Mouse (Mus musculus) limb, embryonic 13.5 days (tissue): ENCODE measurements around the gene Ptcra. TPM values are rescaled to one million over a fixed set of nuclear protein-coding genes. Genes with fewer than 3 reads are reported as not detected.

ENCODE experiments used
- ATAC-seq: fragments of 200-750 bp; cut with Nextera tagmentation; 2 replicates; pipeline ENCODE4 v1.8.0; 2017; ENCODE audit warnings: low read depth, moderate number of reproducible peaks, moderate TSS enrichment; ENCODE audit not compliant: low FRiP score
- H3K27ac ChIP-seq: fragments of 300-500 bp; sonication (generic); 2 replicates; pipeline ENCODE4 v1.5.1; 2015; ENCODE audit warnings: inconsistent platforms, mild to moderate bottlenecking, moderate library complexity
- H3K27me3 ChIP-seq: fragments of 300-500 bp; sonication (generic); 2 replicates; pipeline ENCODE4 v1.6.1; 2015; ENCODE audit warnings: mild to moderate bottlenecking, inconsistent platforms
- H3K36me3 ChIP-seq: fragments of 300-500 bp; sonication (generic); 2 replicates; pipeline ENCODE4 v1.6.1; 2015; ENCODE audit warnings: inconsistent platforms, mild to moderate bottlenecking, moderate library complexity
- H3K4me1 ChIP-seq: fragments of 300-500 bp; sonication (generic); 2 replicates; pipeline ENCODE4 v1.6.1; 2015; ENCODE audit warnings: inconsistent platforms
- H3K4me2 ChIP-seq: fragments of 300-500 bp; sonication (generic); replicated peaks from 2 replicates; pipeline ENCODE4 v1.6.1; 2015; ENCODE audit warnings: inconsistent platforms, mild to moderate bottlenecking, moderate library complexity
- H3K4me3 ChIP-seq: fragments of 300-500 bp; sonication (generic); 2 replicates; pipeline ENCODE4 v1.5.1; 2015; ENCODE audit warnings: moderate library complexity, mild to moderate bottlenecking, inconsistent platforms
- H3K9ac ChIP-seq: fragments of 300-500 bp; sonication (generic); 2 replicates; pipeline ENCODE4 v1.6.1; 2015; ENCODE audit warnings: mild to moderate bottlenecking, inconsistent platforms
- H3K9me3 ChIP-seq: fragments of 300-500 bp; sonication (generic); 2 replicates; pipeline ENCODE4 v1.6.1; 2016; ENCODE audit warnings: inconsistent platforms
- WGBS: fragments of 180-500 bp; shearing (Covaris S2); methylation state at CpG from one replicate; pipeline ENCODE4 v1.1.7; 2015; 5-methylcytosine and 5-hydroxymethylcytosine counted together
- polyA plus RNA-seq: library from polyadenylated mRNA; unstranded; fragments of >200 nt; fragmentation: Nextera tagmentation; extraction: Ambion mirVana; gene quantifications from 2 replicates; pipeline ENCODE4 v1.2.1, GENCODE M21; 2015

The Ptcra gene
- polyA plus RNA-seq, 1 experiment from 2014 or later: 0.33 TPM

GRCm38 (mm10) chr17:46714756-46715481 is 48.6 kb downstream of the Ptcra start:
- Histone ChIP-seq H3K27me3 (no peaks in the 10 kb centered on the region), H3K9me3 (no peaks in the 10 kb centered on the region), H3K36me3 (peaks cover 51% of the 10 kb centered on the region), H3K4me3 (no peak overlapping the region), H3K9ac (no peak overlapping the region), H3K4me2 (no peak overlapping the region), H3K4me1 (peaks cover 21% of the 10 kb centered on the region), H3K27ac (no peak overlapping the region)
- no peak for ATAC-seq
- 94% methylated on average over 11 of the region's 11 CpGs for WGBS

- Histone ChIP-seq H3K9me3 (no peaks in the 10 kb centered on the region), H3K4me2 (0 out of 2 replicates have a peak overlapping the region, but pooled peaks have one; percentile 100), H3K4me1 (peaks cover 21% of the 10 kb centered on the region), H3K27me3 (no peaks in the 10 kb centered on the region), H3K27ac (no peak overlapping the region), H3K4me3 (no peak overlapping the region), H3K9ac (no peak overlapping the region), H3K36me3 (peaks cover 51% of the 10 kb centered on the region)
- no peak for ATAC-seq
- 87% methylated on average over 9 of the region's 9 CpGs for WGBS
These were observed 49.7 kb downstream of the Ptcra start for GRCm38 (mm10) chr17:46713849-46714248.

- H3K27ac ChIP-seq: no peak overlapping the region
- no peaks in the 10 kb centered on the region for H3K27me3 ChIP-seq
- no peaks in the 10 kb centered on the region for H3K9me3 ChIP-seq
- H3K4me1 ChIP-seq: peaks cover 21% of the 10 kb centered on the region
- peak overlapping the region; percentile 100 for H3K4me2 ChIP-seq
- peak overlapping the region; percentile 96 for H3K9ac ChIP-seq
- no peak for ATAC-seq
- peak overlapping the region; percentile 100 for H3K4me3 ChIP-seq
- H3K36me3 ChIP-seq: peaks cover 41% of the 10 kb centered on the region
- WGBS: 67% methylated on average over 7 of the region's 7 CpGs
These were observed 51.1 kb downstream of the Ptcra start for GRCm38 (mm10) chr17:46712442-46712841.

GRCm38 (mm10) chr17:46711612-46712271 is 51.8 kb downstream of the Ptcra start:
- Histone ChIP-seq H3K36me3 (peaks cover 36% of the 10 kb centered on the region), H3K27ac (peak overlapping the region; percentile 63; the same call in 1 of the 2 replicates), H3K9ac (peak overlapping the region; percentile 96), H3K4me2 (peak overlapping the region; percentile 100), H3K27me3 (no peaks in the 10 kb centered on the region), H3K4me3 (peak overlapping the region; percentile 100), H3K4me1 (peaks cover 21% of the 10 kb centered on the region), H3K9me3 (no peaks in the 10 kb centered on the region)
- WGBS: under 1% methylated on average over 60 of the region's 76 CpGs
- no peak; the same call in none of the 2 replicates for ATAC-seq

GRCm38 (mm10) chr17:46710959-46711597 is 52.4 kb downstream of the Ptcra start, which contains the start of gene Pex6:
TSS of gene Pex6 (plus strand) at chr17:46711463.
- Histone ChIP-seq H3K9me3 (no peaks in the 10 kb centered on the region), H3K9ac (peak within 1 kb of the TSS; percentile 96), H3K4me3 (peak within 1 kb of the TSS; percentile 100), H3K27me3 (no peaks in the 10 kb centered on the region), H3K27ac (peak within 1 kb of the TSS; percentile 65; the same call in 1 of the 2 replicates), H3K36me3 (peaks cover 29% of the 10 kb centered on the region), H3K4me1 (peaks cover 23% of the 10 kb centered on the region), H3K4me2 (peak within 1 kb of the TSS; percentile 100)
- WGBS: 7% methylated on average over 36 of the region's 36 CpGs
- ATAC-seq: peak; percentile 91

- Histone ChIP-seq H3K9ac (no peak overlapping the region), H3K36me3 (no peaks in the 10 kb centered on the region), H3K27ac (no peak overlapping the region), H3K27me3 (no peaks in the 10 kb centered on the region), H3K4me1 (peaks cover 34% of the 10 kb centered on the region), H3K4me2 (peak overlapping the region; percentile 89; the same call in 1 of the 2 replicates), H3K4me3 (no peak overlapping the region), H3K9me3 (no peaks in the 10 kb centered on the region)
- no peak for ATAC-seq
- WGBS: 91% methylated on average over 14 of the region's 14 CpGs
These were observed 57.0 kb downstream of the Ptcra start for GRCm38 (mm10) chr17:46706375-46707089.

Other genes starting within 250 kb of the Ptcra start
- gene Cul9, start 217.3 kb downstream of the Ptcra start, polyA plus RNA-seq: 11.3 and 12.4 TPM in 2 replicates
- 5.8 and 7.3 TPM in 2 replicates for gene Srf, start 207.5 kb downstream of the Ptcra start, polyA plus RNA-seq
- gene Ptk7, start 134.2 kb downstream of the Ptcra start, polyA plus RNA-seq: 128 and 138 TPM in 2 replicates
- 26.4 and 26.5 TPM in 2 replicates for gene Klc4, start 117.7 kb downstream of the Ptcra start, polyA plus RNA-seq
- 104 and 106 TPM in 2 replicates for gene Mrpl2, start 117.5 kb downstream of the Ptcra start, polyA plus RNA-seq
- 63.2 and 66.0 TPM in 2 replicates for gene Cul7, start 113.4 kb downstream of the Ptcra start, polyA plus RNA-seq
- gene Rrp36, start 89.4 kb downstream of the Ptcra start, polyA plus RNA-seq: 67.6 and 73.9 TPM in 2 replicates
- gene Mea1, start 84.9 kb downstream of the Ptcra start, polyA plus RNA-seq: 157 and 162 TPM in 2 replicates
- 127 and 135 TPM in 2 replicates for gene Klhdc3, start 82.8 kb downstream of the Ptcra start, polyA plus RNA-seq
- 94.0 and 103 TPM in 2 replicates for gene Ppp2r5d, start 58.6 kb downstream of the Ptcra start, polyA plus RNA-seq
- gene Pex6, start 52.2 kb downstream of the Ptcra start, polyA plus RNA-seq: 26.8 and 27.0 TPM in 2 replicates
- gene Gnmt, start 34.5 kb downstream of the Ptcra start, polyA plus RNA-seq: 0.46 and 0.57 TPM in 2 replicates
- gene Cnpy3, start 11.5 kb downstream of the Ptcra start, polyA plus RNA-seq: 66.8 and 67.7 TPM in 2 replicates
- gene 2310039H08Rik, start 8.9 kb upstream of the Ptcra start, polyA plus RNA-seq: 70.5 and 75.2 TPM in 2 replicates
- gene Rpl7l1, start 19.0 kb upstream of the Ptcra start, polyA plus RNA-seq: 175 and 176 TPM in 2 replicates
- 3.9 and 4.6 TPM in 2 replicates for gene Bicral, start 94.8 kb upstream of the Ptcra start, polyA plus RNA-seq
- 57.8 and 58.0 TPM in 2 replicates for gene Tbcc, start 127.0 kb upstream of the Ptcra start, polyA plus RNA-seq
- gene Prph2, start 146.7 kb upstream of the Ptcra start, polyA plus RNA-seq: not detected in 2 replicates
- gene Ubr2, start 246.8 kb upstream of the Ptcra start, polyA plus RNA-seq: 15.9 and 18.0 TPM in 2 replicates